In the genomic region with DNA sequence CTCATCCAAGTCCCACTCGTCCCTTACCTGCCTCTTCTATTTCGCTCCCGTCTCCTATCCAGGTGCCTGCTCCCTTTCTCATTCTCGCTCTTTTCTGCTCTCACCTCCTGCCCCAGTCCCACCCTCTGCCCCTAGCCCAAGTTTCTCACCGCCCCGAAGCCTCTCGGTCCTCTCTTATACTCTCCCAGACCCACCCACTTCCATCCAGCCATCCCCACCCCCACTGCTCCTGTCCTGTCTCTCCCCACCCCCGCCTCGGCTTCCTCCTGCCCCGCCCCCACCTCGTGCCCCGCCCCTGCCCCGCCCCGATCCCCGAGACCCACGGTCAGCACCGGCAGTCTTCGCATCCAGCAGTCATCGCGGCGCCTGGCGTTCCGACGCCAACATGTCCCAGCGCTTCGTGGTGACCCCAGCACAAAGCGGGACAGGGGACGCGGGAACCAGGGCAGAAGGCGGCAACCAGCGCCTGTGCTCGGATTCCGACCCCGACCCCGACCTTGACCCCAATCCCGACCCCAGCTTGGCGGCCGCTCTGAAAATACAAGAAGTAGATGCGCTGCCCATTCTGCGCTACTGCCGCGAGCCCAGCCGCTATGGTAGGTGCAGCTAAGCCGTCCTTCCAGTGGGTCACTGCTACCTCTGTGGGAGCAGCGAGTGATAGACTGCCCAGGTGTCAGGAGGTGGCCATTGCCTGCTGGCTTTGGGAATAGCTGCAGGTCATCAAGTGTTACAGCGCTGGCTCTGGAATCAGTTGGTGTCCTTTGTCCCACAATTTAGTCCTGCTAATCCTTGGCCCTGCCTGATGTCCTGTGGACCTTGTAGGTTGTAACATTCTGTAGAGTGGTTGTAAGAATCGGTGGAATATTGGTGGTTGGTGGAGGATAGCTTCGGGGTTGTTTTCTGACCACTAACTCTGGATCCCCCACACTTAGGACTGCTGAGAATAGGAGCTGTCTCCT, we compare ENCODE assay signal across 7 mouse cellular contexts. TPM values are rescaled to one million over a fixed set of nuclear protein-coding genes. Genes with fewer than 3 reads are reported as not detected.
DNase-seq lines count a peak whose midpoint lies in the region; ATAC-seq lines count a peak whose summit lies in the region.

TSS of gene Slc12a7 (plus strand) at position 353 of the 959 bp plus-strand sequence.

- peak; percentile 27; the same call in 1 of the 2 replicates for ATAC-seq in megakaryocyte progenitor cell, adult 5-6 weeks (replicated peaks; ENCODE audit: poor library complexity)

- DNase-seq in Muller cell, postnatal 12 days (ENCODE audit: inconsistent ontology term): peak; percentile 11
- DNase-seq in adrenal gland, postnatal 36 days: peak; percentile 35 to 61
- no peak for DNase-seq in heart, adult 8-10 months (ENCODE audit: low spot score)
- DNase-seq in kidney, postnatal 10 days: peak; percentile 71
- peak; percentile 18 for DNase-seq in testis, postnatal 14 days (ENCODE audit: low spot score)
- DNase-seq in right cerebral cortex, postnatal 14 days: no peak

RNA-seq across cellular contexts. Expression of gene Slc12a7, which starts in this region (rescaled TPM):
- 10 to 100 TPM; 35.8 to 36.6 TPM for total RNA-seq in adrenal gland, postnatal 36 days (2021)
- total RNA-seq in heart, adult 8-10 months (2022): 100 to 1,000 TPM; 207 to 245 (median 212) TPM
- 4.3 and 7.5 TPM in 2 replicates for total RNA-seq in megakaryocyte progenitor cell, adult 5-6 weeks (2015)
- total RNA-seq in megakaryocyte progenitor cell, adult 5-6 weeks (2017): 3.4 and 3.6 TPM in 2 replicates

Comparison
In these comparisons a context has a peak if more than half of its experiments do, and no peak if none do; other contexts are left out.
1. RNA of gene Slc12a7 (total RNA-seq): 207 to 245 TPM in heart, adult 8-10 months and 35.8 to 36.6 TPM in adrenal gland, postnatal 36 days; 3.4 to 7.5 TPM in megakaryocyte progenitor cell, adult 5-6 weeks; every median in the first group is over 4 times any median in the second.
2. RNA of gene Slc12a7 (total RNA-seq): 207 to 245 TPM in heart, adult 8-10 months; 35.8 to 36.6 TPM in adrenal gland, postnatal 36 days; every median in the first group is over 4 times any median in the second.
3. DNase-seq: peak in Muller cell, postnatal 12 days (single experiment), adrenal gland, postnatal 36 days (2 of 2), kidney, postnatal 10 days (single experiment) and testis, postnatal 14 days (single experiment); none in heart, adult 8-10 months (single experiment) and right cerebral cortex, postnatal 14 days (single experiment).